Comparison of ENCODE assay signal across 8 mouse cellular contexts in genomic region chr1:52454509-52455001, GRCm38 (mm10). TPM values are rescaled to one million over a fixed set of nuclear protein-coding genes. Genes with fewer than 3 reads are reported as not detected.
A peak's percentile ranks its signal among the peaks of the same experiment; 100 is the strongest.
DNase-seq lines count a peak whose midpoint lies in the region; ATAC-seq and TF ChIP-seq lines count a peak whose summit lies in the region.
"Had no signal": no experiment of that assay in that cellular context is flagged by ENCODE, and none has a peak within 500 bp of the region (broad histone marks: within the 10 kb centered on the region; RNA-seq: fewer than 3 reads in every experiment).

No protein-coding gene starts in this region.

- peak; percentile 5 for DNase-seq in limb, embryonic 14.5 days (ENCODE audit: low spot score)
- DNase-seq in limb, embryonic 10.5 days (ENCODE audit: low spot score) = no peak
- DNase-seq in c-Kit-positive CD71-negative TER-119-negative erythroid progenitor cells, embryonic 14.5 days (ENCODE audit: low read depth) = peak; percentile 44
- peak; percentile 66 for DNase-seq in induced T-regulatory cell, adult 2 months (ENCODE audit: low read depth)
- DNase-seq in stomach, postnatal 0 days (ENCODE audit: low spot score) = no peak
- no peak for DNase-seq in thymus, postnatal 36 days
- DNase-seq in spleen, adult 12 weeks (ENCODE audit: low spot score) = no peak

- no peak overlapping the region for H3K27ac ChIP-seq in limb, embryonic 14.5 days (replicated peaks; ENCODE audit: low read depth, low read length)
- H3K27ac ChIP-seq in limb, embryonic 10.5 days = no peak overlapping the region
- no peak overlapping the region for H3K27ac ChIP-seq in stomach, postnatal 0 days (replicated peaks)
- H3K27ac ChIP-seq: macrophage had no signal

- WGBS in limb, embryonic 14.5 days = 82% methylated on average over 3 of the region's 3 CpGs
- 95% methylated on average over 3 of the region's 3 CpGs for WGBS in limb, embryonic 10.5 days
- WGBS in stomach, postnatal 0 days = 69% methylated on average over 3 of the region's 3 CpGs

- no peak overlapping the region for H3K9ac ChIP-seq in limb, embryonic 14.5 days (ENCODE audit: low read depth, low read length, severe bottlenecking)
- no peak overlapping the region for H3K9ac ChIP-seq in stomach, postnatal 0 days (ENCODE audit: low read length)

- no peaks in the 10 kb centered on the region for H3K4me1 ChIP-seq in limb, embryonic 14.5 days (ENCODE audit: control insufficient read depth, insufficient read depth, low read length)
- no peaks in the 10 kb centered on the region for H3K4me1 ChIP-seq in limb, embryonic 10.5 days
- H3K4me1 ChIP-seq in stomach, postnatal 0 days (replicated peaks; ENCODE audit: control insufficient read depth, insufficient read depth) = no peaks in the 10 kb centered on the region

- no peaks in the 10 kb centered on the region for H3K27me3 ChIP-seq in limb, embryonic 14.5 days (ENCODE audit: control insufficient read depth, insufficient read depth, low read length)
- no peaks in the 10 kb centered on the region for H3K27me3 ChIP-seq in limb, embryonic 10.5 days (ENCODE audit: low read depth, poor library complexity, severe bottlenecking)
- no peaks in the 10 kb centered on the region for H3K27me3 ChIP-seq in stomach, postnatal 0 days (ENCODE audit: control insufficient read depth, insufficient read depth, low read length)

- no peak for TF ChIP-seq CTCF in stomach, postnatal 0 days (IDR thresholded peaks at IDR 0.05; ENCODE audit: low read depth)

- no peak for TF ChIP-seq EP300 in stomach, postnatal 0 days (optimal IDR thresholded peaks at IDR 0.05)

- H3K9me3 ChIP-seq in limb, embryonic 14.5 days (ENCODE audit: control insufficient read depth, low read length) = no peaks in the 10 kb centered on the region
- no peaks in the 10 kb centered on the region for H3K9me3 ChIP-seq in limb, embryonic 10.5 days (replicated peaks)
- no peaks in the 10 kb centered on the region for H3K9me3 ChIP-seq in stomach, postnatal 0 days (ENCODE audit: control insufficient read depth, low read length)

- no peak for TF ChIP-seq POLR2A in limb, embryonic 14.5 days (IDR thresholded peaks at IDR 0.05; ENCODE audit: borderline replicate concordance, extremely low read depth, insufficient read depth, insufficient read length)

- no peaks in the 10 kb centered on the region for H3K36me3 ChIP-seq in limb, embryonic 14.5 days (ENCODE audit: control insufficient read depth, insufficient read depth, low read length)
- no peaks in the 10 kb centered on the region for H3K36me3 ChIP-seq in limb, embryonic 10.5 days
- H3K36me3 ChIP-seq in stomach, postnatal 0 days (ENCODE audit: control insufficient read depth, insufficient read depth, low read length) = no peaks in the 10 kb centered on the region

- ATAC-seq in limb, embryonic 14.5 days (ENCODE audit: low FRiP score, low read depth) = no peak
- 0 out of 2 replicates have a peak, but pooled peaks have one; percentile 42 for ATAC-seq in stomach, postnatal 0 days (ENCODE audit: low FRiP score, low TSS enrichment)

- no peak overlapping the region for H3K4me2 ChIP-seq in limb, embryonic 14.5 days (replicated peaks; ENCODE audit: low read depth, low read length, severe bottlenecking)
- no peak overlapping the region for H3K4me2 ChIP-seq in stomach, postnatal 0 days (replicated peaks; ENCODE audit: low read depth)

- H3K4me3 ChIP-seq in limb, embryonic 14.5 days (replicated peaks; ENCODE audit: low read length) = no peak overlapping the region
- H3K4me3 ChIP-seq in limb, embryonic 10.5 days = no peak overlapping the region
- H3K4me3 ChIP-seq in stomach, postnatal 0 days (ENCODE audit: low read depth, low read length) = no peak overlapping the region

RNA-seq across cellular contexts. Expression of gene Nab1, which starts 45.9 kb away (rescaled TPM):
- polyA plus RNA-seq in limb, embryonic 14.5 days (2012; rRNA removed) = 11.3 and 13.5 TPM in 2 replicates
- 22.1 and 25.0 TPM in 2 replicates for polyA plus RNA-seq in limb, embryonic 14.5 days (2014; fragmentation: Nextera tagmentation; extraction: Ambion mirVana)
- 6.1 and 6.7 TPM in 2 replicates for polyA plus RNA-seq in limb, embryonic 10.5 days (2016; fragmentation: Nextera tagmentation; extraction: Ambion mirVana)
- polyA plus RNA-seq in stomach, postnatal 0 days (2015; fragmentation: Nextera tagmentation; extraction: Ambion mirVana) = 13.5 and 14.5 TPM in 2 replicates

Comparison
In these comparisons a context has a peak if more than half of its experiments do, and no peak if none do; other contexts are left out.
1. DNase-seq: peak in limb, embryonic 14.5 days (single experiment), c-Kit-positive CD71-negative TER-119-negative erythroid progenitor cells, embryonic 14.5 days (single experiment) and induced T-regulatory cell, adult 2 months (single experiment); none in limb, embryonic 10.5 days (single experiment), stomach, postnatal 0 days (single experiment), thymus, postnatal 36 days (0 of 2) and spleen, adult 12 weeks (single experiment).